Mouse (Mus musculus) erythroid progenitor cell, adult 5-6 weeks (primary cell): Measurements from ENCODE around the gene Chaf1b. TPM values are rescaled to one million over a fixed set of nuclear protein-coding genes. Genes with fewer than 3 reads are reported as not detected.

Source experiments
- ATAC-seq: replicated peaks from 2 replicates; pipeline ENCODE4 v1.8.0; 2016; ENCODE audit warnings: moderate number of reproducible peaks, mild to moderate bottlenecking, moderate TSS enrichment, inconsistent platforms; ENCODE audit not compliant: poor library complexity, low FRiP score, severe bottlenecking
- total RNA-seq, 2 experiments: library from RNA; stranded (forward) in 1 of 2; stranded (reverse) in 1 of 2; fragments of 150-400 nt in 1 of 2; fragments of 186-747, 209-891 nt in 1 of 2; gene quantifications; 2 replicates each; pipeline versions ENCODE4 v1.2.3 to v1.2.4; 2015 to 2017; ENCODE audit warnings: low replicate concordance in 2 of 2

Gene Chaf1b
- total RNA-seq, 2 experiments from 2014 or later, result 18.5 to 52.8 TPM

GRCm38 (mm10) chr16:93910735-93911665 is 27.3 kb downstream of the Chaf1b start:
- no peak for ATAC-seq

DNA sequence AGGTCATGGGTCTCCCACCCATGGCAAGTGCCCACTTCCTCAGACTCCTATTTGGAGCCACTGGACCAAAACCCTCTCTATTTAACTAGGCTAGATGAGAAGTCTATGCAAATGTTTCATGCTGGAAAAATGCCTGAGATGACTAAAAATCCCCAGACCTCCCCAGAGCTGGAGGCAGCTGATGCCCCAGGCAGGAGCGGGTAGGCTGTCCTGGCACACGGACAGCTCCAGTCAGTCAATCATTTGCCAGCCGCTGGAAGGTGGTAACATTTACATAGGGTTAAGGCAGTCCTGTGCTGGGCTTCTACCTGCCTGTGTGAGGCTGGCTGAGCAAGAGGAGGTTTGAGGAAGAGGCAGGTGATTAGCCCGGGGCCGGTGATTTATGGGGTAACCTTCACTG is 28.5 kb downstream of the Chaf1b start:
- no peak for ATAC-seq

- no peak for ATAC-seq
These were observed 29.1 kb downstream of the Chaf1b start for GRCm38 (mm10) chr16:93912808-93913207.

DNA sequence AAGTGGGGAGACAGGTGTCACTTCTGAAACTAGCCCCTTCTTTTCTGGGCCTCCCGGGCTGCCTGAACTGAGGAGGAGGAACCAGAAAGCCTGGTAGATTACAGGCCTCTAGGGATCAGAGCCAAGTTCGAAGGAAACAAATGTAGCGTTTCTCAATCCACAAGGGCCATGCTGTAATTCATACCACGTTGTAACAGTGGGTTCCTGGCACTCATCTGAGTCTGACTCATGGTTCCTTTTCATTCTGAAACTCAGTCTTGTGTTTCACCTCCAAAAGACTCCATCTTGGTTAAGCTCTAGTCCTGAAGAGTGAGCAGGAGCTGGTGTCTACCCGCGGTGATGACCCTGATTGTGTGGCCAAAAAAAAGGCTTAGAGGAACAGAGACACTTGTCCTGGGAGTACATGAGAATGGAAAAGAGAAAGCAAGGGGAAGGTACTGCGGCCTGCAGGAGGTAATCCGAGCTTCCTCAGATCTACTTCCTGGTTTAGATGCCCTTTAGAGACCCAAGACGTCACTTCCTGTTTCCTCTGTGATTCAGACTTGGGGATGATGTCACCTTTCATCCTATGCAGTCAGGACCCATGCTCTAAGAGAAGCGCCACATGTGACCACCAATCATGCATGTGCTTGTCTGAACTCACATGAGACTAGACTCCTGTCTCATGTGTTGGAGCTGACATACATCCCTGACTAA is 30.3 kb downstream of the Chaf1b start:
- no peak for ATAC-seq

DNA sequence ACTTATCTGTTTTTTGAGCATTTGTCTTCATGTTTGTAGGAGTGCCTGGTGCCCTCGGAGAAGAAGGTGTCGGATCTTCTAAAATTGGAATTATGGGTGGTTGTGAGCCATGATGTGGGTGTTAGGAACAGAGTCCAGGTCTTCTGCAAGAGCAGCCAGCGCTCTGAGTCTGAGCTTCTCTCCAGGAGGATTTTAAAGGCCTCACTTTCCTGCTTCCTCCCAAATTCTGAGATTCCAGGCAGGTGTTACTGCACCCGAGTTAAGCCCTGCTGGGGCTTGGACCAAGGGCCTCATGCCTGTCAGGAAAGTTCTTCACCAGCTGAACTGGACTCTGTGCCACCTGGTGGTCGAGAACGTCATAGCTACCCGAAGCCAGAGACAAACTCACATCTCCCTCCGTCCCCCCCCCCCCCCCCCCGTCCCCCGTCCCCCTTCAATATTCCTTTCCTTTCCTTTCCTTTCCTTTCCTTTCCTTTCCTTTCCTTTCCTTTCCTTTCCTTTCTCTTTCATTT is 31.7 kb downstream of the Chaf1b start:
- no peak for ATAC-seq

DNA sequence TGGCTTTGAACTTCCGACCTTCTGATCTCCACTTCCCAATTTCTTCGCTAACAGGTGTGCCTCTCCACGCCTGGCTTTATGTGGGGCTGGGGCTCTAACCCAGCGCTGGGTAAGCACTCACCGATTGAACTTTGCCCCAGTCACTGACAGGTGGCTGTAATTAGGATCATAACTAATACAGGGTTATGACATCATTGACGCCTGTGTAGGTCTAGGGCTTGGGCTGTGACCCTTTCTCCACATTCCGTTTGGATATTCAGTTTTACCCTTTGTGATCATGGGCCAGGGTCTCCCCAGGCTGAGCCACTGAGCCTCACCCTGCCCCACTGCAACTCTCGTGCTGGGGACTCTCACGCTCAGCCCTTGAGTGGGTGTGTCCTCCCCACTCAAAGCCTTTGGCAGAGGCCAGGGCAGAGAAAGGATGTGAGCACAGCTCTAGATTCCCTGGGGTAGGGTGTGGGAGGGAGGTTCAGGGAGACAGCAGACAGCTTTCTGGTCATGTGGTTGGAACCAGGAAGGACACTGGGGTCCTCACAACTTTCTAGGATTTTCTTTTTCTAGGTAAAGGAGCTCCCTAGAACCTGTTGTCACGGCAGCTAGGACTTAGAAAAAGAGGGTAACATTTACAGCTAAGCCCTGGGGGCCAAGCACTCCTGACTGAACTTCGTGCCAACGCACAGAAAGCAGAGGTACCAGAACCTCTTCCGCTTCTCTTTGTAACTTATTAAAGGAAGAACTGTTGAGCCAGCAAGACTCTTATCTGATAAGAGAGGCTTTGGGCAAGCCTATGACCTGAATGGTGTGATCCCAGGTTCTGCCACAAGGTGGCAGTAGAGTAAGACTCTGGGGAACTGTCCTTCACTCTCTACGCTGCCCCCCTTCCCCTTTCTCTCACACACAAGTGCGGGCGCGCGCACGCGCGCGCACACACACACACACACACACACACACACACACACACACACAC is 34.3 kb downstream of the Chaf1b start:
- peak; percentile 87 for ATAC-seq

DNA sequence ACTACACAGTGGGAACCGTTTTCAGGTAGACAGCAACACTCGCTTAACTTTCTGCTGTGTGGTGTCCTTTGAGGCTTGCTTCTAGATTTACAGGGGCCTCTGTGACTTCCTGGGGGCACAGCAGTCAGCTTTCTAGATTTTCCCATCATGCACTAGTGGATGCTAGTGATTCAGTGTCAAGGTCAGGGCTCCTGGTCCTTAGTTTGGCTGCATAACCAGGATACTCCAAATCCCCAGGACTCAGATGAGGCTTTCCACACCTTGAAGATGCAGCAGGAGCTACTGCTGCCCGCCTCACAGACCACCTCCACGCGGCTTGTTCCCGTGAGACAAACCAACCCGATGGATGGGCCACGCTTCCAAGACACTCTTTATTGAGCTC is 35.0 kb downstream of the Chaf1b start:
- no peak for ATAC-seq

DNA sequence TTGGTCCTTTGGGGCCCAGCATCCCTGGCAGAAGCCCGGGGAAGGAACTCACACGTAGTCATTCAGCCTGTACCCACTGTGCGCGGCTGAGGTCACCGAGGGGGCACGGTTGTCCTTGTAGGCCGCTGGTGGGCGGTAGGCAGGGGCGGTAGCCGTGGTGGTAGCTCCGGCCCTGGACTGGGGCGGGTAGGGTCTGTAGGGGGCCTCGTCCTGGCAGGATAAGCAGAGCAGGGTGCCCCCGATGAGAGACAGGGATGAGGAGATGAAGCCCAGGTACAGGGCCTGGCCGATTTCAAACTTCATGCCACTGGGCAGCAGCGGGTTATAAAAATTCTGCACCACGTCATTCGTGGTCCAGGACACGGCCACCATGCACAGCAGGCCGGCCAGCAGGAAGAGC is 35.5 kb downstream of the Chaf1b start:
- ATAC-seq, result no peak

- no peak for ATAC-seq
These were observed 37.0 kb downstream of the Chaf1b start for GRCm38 (mm10) chr16:93920673-93921072.

DNA sequence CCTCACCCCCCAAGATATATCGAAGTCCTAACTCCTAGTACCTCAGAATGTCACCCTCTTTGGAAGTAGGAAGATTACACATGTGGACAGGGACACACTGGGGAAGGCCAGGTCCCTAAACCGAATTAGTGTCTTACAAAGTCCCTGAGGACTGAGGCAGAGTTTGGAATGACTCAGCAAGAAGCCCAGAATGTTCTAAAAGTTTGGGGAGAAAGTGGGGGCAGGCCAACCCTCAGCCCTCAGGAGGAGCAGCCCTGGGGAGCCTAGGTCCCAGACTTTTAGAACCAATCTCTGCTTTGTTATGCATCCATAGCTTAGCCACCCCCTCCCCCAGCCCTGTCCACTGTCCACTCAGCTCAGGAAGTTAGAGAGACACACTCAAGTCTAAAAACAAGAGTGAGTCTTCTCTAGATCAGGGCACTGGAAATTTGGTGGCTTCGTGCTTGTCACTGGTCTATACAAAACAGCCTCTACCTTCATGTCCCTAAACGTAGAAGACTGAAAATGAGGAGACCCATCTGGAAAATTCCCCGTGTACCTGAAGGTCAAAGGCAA is 39.2 kb downstream of the Chaf1b start:
- no peak for ATAC-seq

DNA sequence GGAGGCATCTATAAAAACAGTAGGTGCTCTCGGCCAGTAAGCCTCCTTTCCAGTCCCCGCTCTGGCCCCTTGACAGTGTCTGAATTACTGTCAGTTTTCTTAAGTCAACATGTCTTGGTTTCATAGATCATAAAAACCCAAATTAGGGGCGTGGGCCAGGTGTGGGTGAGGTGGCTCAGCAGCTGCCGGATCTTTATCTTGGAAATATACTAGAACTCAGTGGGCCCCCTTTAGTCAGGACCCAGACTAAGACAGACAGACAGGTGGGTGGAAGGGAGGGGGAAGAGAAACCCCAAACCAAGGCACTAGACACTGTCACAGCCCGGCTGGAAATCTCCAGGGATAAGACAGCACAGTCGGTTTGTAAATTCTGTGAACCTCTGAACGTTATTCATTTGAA is 40.1 kb downstream of the Chaf1b start:
- ATAC-seq, result no peak

DNA sequence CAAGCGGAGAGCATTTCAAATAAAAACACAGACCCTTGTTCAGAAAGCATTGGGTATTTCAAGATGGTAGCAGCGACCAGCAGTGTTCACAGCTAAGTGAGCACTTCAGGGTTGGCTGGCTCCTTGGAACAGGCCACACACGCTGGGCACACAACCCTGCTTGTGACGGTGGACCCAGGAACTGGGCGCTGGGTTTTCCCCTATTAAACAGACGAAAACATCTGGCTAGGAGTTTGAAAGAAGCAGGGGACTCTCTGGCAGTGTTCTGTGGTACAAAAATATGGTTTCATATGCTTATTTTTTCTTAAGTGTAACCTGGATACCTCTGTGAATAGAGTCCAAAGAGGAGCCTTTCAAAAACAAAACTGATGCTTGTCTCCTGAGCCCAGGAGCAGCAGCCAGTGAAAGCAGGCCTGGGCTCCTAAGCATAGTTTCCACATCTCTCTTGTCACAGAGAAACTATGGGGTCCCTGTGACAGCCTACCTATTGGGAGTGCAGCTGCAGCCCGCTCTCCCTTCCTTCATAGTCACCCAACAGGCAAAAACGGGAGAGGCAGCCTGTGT is 42.1 kb downstream of the Chaf1b start:
- 0 out of 2 replicates have a peak, but pooled peaks have one; percentile 39 for ATAC-seq

DNA sequence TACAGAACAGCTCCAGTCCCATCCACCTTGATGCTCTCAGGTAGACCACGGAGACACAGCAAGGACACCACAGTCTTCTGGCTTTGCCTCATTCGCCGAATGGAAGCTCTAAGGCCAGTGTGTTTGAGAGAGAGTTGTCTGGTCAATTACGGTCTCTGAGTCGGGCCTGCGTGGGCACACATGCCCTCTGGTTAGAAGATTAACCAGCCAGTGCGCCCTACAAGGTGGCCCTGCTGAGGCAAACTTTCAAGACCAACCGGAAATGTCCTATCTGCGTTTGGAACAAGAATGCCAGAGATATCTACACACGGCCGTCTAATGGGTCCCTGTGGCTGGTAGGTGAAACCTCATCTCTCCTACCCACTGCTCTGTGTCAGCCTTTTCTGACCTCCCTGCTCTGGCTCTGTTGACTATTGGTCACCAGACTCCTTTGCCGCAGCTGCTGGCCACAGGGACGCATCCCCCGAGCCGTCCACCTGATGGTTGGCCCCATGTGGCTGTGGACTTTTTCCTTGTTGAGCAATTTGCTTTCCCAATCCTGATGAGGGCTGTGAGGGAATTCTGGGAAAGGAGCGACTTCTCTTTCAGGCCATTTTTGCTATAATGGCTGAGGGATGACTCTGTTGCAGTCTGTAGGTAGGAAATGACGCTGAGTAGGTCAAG is 45.8 kb downstream of the Chaf1b start:
- ATAC-seq, result no peak

DNA sequence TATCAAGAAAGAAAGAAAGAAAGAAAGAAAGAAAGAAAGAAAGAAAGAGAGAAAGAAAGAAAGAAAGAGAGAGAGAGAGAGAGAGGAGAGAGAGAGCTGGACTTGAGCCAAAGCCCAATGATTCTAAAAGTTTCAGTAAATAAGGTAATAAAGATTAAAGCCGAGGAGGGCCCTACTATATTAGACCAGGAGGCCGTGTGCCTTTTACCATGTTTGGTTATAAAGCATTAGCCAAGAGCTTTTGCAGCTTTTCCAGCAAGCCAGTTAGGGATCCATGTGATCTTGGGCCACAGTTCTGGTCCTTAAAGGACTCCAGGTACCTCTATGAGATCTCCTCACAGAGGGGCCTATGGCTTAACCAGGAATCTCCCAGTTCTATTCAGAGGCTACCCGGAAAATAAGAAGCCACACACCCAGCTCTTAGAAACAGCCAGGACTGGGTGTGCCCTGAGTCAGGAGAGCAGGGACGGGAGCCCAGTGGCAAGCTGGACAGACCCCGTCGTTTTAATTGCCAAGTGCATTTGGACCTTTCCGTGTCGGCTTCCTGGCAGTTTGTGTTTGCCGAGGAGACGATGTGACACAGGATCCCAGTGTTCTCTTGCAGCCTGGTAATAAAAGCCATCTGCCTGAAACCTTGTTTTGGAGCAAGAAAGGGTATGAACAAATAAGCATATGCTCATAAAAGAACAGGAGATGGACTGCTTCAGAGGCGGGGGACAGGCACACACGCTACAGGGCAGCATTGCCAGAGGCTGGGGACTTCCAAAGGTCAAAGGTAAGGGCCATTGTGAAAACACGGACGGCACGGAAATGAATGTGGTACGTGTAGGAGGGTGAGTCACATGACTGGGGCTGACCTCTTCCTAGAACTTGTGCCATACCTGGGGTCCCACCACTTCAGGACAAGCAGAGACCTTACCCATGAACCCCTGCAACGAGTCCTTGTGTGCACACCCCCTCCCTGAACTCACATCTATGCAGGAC is 48.8 kb downstream of the Chaf1b start:
- ATAC-seq, result no peak

GRCm38 (mm10) chr16:93934588-93934987 is 50.9 kb downstream of the Chaf1b start:
- no peak for ATAC-seq

GRCm38 (mm10) chr16:93935009-93935408 is 51.3 kb downstream of the Chaf1b start:
- ATAC-seq, result no peak

GRCm38 (mm10) chr16:93938400-93938846 is 54.7 kb downstream of the Chaf1b start:
- no peak for ATAC-seq
